Mouse (Mus musculus): ENCODE data around the gene Tex19.2.

Tex19.2 gene

DNA sequence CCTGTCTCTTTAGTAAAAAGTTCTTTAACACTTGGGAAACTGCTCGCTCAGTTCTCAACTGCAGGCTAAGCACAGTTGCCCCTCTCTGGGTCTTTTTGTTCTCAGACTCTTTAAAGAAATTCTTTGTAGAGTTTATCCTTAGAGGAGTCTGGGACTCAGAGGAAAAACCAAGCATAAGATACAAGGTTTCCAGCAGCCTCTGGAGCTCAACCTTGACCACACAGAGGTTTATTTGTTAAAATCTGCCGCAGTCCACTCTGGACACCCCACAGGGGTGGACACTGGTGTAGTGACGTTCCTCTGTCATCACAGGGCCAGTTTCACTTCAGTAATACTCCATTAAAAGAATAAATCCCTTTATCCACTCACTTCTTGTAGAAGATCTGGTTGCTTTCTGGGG, at the start of gene Tex19.2:
Tex19.2 (minus strand) TSS at position 101 of the 400 bp plus-strand sequence.
- no peak for DNase-seq (ENCODE audit: low spot score in 2 of 2)

DNA sequence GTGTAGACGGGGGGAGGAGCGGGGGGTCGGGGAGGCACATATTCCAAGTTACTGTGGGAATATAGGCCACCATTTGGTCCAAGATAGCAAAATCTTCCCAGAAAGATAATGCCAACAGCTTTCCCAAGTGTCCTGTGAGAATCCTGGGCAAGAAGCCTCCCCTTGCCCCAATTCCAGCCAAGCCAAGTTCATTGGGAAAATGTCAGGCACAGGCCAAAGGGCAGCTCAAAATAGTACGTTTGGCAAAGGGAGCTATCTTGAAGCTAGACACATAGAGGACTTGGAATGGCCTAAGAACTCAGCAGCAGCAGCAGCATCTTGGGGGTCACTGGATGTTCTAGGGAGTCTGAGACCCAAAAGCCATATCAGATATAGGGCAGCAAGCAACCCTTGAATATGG, 45.3 kb upstream of the Tex19.2 start:
- DNase-seq (ENCODE audit: low spot score in 2 of 2), result no peak

GRCm38 (mm10) chr11:121160636-121161346, 42.3 kb upstream of the Tex19.2 start:
- no peak for DNase-seq (ENCODE audit: low spot score in 2 of 2)

DNA sequence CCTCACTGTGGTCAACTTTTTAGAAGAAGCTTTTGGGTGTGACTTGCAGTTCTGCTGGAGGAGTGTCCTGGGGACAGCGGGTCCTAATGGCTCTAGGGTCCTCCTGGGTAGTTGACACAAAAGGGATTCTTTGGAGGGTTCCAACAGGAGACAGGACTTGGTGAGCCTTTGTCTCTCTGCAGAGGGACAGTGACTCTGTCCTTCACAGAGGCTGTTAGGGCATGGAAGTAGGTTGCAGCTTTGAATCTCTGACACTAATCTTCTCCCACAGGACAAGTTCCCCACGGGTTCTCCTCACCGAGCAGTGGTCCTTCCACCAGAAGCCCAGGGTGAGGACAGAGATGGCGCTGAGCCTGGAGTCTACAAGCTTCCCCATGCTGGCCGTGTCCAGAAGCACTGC, 41.5 kb upstream of the Tex19.2 start, which contains the start of gene Uts2r:
Uts2r (plus strand) TSS at position 301 of the 400 bp plus-strand sequence.
- DNase-seq (ENCODE audit: low spot score in 2 of 2), result no peak

- no peak for DNase-seq (ENCODE audit: low spot score in 2 of 2)
These were observed 38.0 kb upstream of the Tex19.2 start for GRCm38 (mm10) chr11:121156411-121156891.

GRCm38 (mm10) chr11:121154203-121154602, 35.7 kb upstream of the Tex19.2 start:
- no peak for DNase-seq (ENCODE audit: low spot score in 2 of 2)

GRCm38 (mm10) chr11:121148193-121148592, 29.7 kb upstream of the Tex19.2 start:
- DNase-seq (ENCODE audit: low spot score in 2 of 2), result no peak

- no peak for DNase-seq (ENCODE audit: low spot score in 2 of 2)
These were observed 27.4 kb upstream of the Tex19.2 start, which contains the start of gene Tex19.1 for GRCm38 (mm10) chr11:121145865-121146264. Tex19.1 (plus strand) TSS chr11:121146143.

DNA sequence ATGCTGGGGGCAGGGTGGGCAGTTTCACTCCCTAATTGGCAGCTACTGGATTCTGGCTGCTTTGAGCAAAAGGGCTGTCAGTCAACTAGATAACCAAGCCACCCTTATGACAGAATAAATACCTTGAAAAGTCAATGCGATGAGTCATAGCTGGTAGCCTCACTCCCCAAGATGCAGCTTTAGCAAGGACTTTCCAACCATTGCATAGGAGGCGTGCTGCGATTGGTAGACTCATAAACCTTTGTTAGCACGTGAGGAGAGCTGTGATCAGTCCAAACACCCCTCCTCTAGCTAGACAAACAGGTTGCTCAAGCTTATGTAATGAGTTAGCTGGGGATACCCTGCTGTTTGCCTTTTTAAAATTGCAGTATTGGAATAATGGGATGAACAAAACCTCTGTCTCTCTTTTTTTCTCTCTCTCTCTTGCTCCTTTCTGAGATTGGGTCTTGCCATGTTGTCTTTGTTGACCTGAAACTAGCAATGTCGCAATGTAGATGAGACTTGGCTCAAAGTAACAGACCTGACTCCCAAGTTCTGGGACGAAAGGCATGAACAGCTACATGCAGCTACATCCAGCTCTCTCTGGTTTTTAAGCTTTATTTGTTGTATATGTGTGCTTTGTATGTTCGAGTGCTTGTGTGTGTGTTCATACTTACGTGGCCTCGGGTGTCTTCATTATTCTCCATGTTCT, 25.0 kb upstream of the Tex19.2 start:
- peak in 1 of 2 experiments; percentile 8 for DNase-seq (ENCODE audit: low spot score in 2 of 2)

DNA sequence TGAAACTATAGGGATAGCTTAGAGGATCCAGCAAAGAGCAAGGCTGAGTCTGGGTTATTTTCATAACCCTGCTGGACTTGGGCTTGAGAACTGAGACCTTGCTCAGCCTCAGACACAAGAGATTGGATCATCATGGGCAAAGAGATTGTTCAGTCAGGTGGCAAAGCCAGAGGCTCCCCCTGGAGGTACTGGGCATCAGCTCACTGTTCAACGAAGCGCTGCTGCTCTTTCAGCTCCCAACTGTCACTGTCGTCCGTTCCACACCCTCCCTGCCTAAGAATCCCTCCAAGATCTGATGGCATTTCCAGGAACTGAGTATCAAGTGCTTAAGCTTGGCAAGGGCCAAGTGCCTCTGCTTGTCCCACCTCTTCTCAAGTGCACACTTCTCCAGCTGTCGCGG, 20.3 kb upstream of the Tex19.2 start:
- no peak for DNase-seq (ENCODE audit: low spot score in 2 of 2)

DNA sequence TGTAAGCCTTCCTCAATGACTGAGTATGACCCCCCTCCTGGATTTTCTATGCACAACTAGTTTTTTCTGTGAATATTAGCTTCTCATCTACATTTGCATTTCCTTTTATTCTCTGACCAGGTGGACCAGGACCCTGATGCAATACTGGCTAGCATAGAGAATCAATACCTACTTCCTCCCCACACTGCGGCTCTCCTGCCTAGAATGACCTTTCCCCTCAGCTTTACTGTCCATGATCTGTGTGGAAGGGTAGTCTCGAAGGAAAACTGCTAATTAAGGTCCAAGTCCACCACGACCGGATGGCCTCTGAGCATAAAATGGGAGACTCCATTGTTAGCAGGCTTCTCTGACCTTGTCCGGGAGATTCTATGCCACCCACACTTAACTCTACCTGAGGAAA, 19.2 kb upstream of the Tex19.2 start:
- DNase-seq (ENCODE audit: low spot score in 2 of 2), result no peak

DNA sequence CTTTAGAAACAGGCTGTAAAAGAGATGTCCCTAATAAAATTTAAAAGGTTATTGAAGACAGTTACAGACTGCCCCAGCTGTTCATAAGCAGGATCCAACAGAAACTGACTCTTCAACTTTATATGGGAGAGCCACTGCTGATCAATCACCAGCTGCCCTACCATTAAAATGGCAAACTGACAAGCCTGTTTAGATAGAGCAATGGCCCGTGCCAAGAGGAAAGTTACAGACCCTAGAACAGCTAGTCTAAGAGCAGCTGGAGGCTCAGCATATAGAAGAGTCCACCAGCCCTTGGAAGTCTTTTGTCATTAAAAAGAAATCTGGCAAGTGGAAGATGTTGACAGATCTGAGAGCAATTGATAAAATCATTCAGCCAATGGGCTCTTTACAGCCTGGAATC, 16.1 kb upstream of the Tex19.2 start:
- DNase-seq (ENCODE audit: low spot score in 2 of 2), result no peak

- no peak for DNase-seq (ENCODE audit: low spot score in 2 of 2)
These were observed 11.1 kb upstream of the Tex19.2 start for GRCm38 (mm10) chr11:121129616-121130015.

DNA sequence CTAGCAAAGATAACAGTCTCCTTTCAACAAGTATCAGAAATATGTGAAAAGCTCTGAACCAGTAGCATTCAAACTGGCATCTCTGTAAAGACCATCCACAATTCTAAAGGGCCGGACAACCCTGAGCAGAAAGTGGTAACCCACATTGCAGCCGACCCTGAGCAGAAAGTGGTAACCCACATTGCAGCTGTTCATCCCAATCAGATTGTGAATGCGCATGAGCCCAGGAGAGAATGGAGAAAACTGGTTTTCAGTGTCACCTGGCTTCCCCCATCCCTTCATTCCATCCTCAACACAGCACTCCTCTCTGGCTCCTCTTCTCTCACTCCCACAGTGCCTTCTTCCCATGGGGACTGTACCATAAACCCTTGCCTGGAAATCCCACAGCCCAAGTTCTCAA, 9.0 kb upstream of the Tex19.2 start:
- no peak for DNase-seq (ENCODE audit: low spot score in 2 of 2)

- no peak for DNase-seq (ENCODE audit: low spot score in 2 of 2)
These were observed 7.9 kb upstream of the Tex19.2 start for GRCm38 (mm10) chr11:121126395-121126794.

- no peak for DNase-seq (ENCODE audit: low spot score in 2 of 2)
These were observed 7.2 kb upstream of the Tex19.2 start for GRCm38 (mm10) chr11:121125522-121126172.

DNA sequence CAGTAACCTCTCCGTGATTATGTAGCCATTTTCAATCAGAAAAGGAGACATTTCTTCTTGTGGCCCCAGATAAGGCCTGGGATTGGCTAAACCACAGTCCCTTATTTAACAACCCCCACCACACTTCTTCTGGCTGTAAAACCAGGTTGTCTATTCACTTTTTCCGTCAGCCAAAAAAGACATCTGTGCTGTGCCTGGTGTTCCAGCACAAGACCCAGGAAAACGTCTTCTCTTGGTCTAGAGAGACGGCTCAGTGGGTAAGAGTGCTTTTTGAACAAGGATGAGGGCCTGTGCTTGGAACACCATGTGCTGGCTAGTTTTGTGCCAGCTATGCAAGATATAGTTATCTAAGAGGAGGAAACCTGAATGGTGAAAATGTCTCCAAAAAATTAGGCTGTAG, 5.0 kb upstream of the Tex19.2 start:
- no peak for DNase-seq (ENCODE audit: low spot score in 2 of 2)

GRCm38 (mm10) chr11:121122024-121122670, 3.7 kb upstream of the Tex19.2 start:
- DNase-seq (ENCODE audit: low spot score in 2 of 2), result no peak

- DNase-seq (ENCODE audit: low spot score in 2 of 2), result no peak
These were observed 2.7 kb upstream of the Tex19.2 start for GRCm38 (mm10) chr11:121121151-121121550.

GRCm38 (mm10) chr11:121118106-121118505, 371 bp downstream of the Tex19.2 start:
- no peak for DNase-seq (ENCODE audit: low spot score in 2 of 2)

GRCm38 (mm10) chr11:121112091-121112775, 6.2 kb downstream of the Tex19.2 start:
- DNase-seq (ENCODE audit: low spot score in 2 of 2), result no peak
